Mouse (Mus musculus): Measurements from ENCODE around the gene Lage3.

GRCm38 (mm10) chrX:74372888-74373549 lies 19.6 kb upstream of the Lage3 start, which contains the start of the genes Ubl4a and Slc10a3:
- no peak for TF ChIP-seq CTCF (IDR thresholded peaks at IDR 0.05; ENCODE audit: low read depth)
- no peak for TF ChIP-seq EP300 (IDR thresholded peaks at IDR 0.05; ENCODE audit: low read depth)

Data from liver, postnatal 0 days (tissue).